Mouse (Mus musculus) embryonic fibroblast, embryonic 13.5 days (primary cell): ENCODE data around the gene Gpr146.

Source experiments
- CTCF ChIP-seq: IDR thresholded peaks from 2 replicates; pipeline ENCODE4 v1.5.1; 2011; ENCODE audit warnings: mild to moderate bottlenecking, control low read depth, low read length, moderate library complexity, borderline replicate concordance; ENCODE audit not compliant: insufficient read depth
- POLR2A ChIP-seq: IDR thresholded peaks from 2 replicates; pipeline ENCODE4 v1.6.1; 2011; ENCODE audit warnings: low read depth, mild to moderate bottlenecking, control low read depth, low read length, moderate library complexity

DNA sequence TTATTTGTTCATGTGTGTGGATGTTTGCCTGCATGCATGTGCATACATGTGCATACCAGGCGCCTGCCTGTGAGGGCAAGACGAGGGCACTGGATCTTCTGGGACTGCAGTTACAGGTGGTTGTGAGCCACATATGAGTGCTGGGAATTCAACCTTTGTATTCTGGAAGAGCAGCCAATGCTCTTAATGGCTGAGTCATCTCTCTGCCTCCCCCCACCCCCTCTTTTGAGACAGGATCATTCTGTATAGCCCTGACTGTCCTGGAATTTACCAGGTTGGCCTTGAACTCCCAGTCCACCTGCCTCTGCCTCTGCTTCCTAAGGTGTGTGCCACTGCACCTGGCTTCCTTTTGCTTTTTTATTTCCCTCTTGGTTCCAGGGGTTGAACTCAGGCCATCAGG lies 2.7 kb upstream of the Gpr146 start:
- TF ChIP-seq CTCF: no peak
- TF ChIP-seq POLR2A: no peak
